Comparison of ENCODE assay signal across 8 mouse cellular contexts in the genomic region with DNA sequence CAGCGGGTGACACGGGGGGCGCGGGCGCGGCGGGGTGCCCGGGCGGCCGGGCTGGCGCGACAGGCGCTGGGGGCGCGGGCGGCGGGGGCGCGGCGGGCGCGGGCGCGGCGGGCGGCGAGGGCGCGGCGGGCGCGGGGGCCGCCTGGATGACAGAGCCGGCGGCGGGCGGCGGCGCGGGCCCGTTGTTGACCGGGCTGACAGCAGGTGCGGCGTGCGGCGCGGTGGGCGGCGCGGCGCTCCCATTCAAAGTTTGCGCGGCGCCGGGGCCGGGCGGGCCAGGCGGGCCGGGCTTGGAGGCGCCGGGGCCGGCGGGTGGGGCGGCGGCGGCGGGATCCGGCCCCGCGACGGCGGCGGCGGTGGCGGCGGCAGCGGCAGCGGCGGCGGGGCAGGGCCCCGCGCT. TPM values are rescaled to one million over a fixed set of nuclear protein-coding genes. Genes with fewer than 3 reads are reported as not detected.
A peak's percentile ranks its signal among the peaks of the same experiment; 100 is the strongest.
DNase-seq lines count a peak whose midpoint lies in the region; ATAC-seq and TF ChIP-seq lines count a peak whose summit lies in the region.

No protein-coding gene starts in this region.

- DNase-seq in heart, embryonic 10.5 days (ENCODE audit: low spot score): no peak
- no peak for DNase-seq in heart, adult 8-10 months (ENCODE audit: low spot score)
- DNase-seq in CH12.LX (ENCODE audit: extremely low read depth): no peak
- DNase-seq in cerebellum, adult 9-11 months: peak; percentile 54
- peak; percentile 29 for DNase-seq in lung, postnatal 10 days
- DNase-seq in thymus, postnatal 4 days: peak; percentile 65
- no peak for DNase-seq in left cerebral cortex, adult 8-10 months (ENCODE audit: low spot score in 2 of 2)

- no peak for TF ChIP-seq CTCF in CH12.LX (conservative IDR thresholded peaks at IDR 0.05 in 1 of 2, IDR thresholded peaks at IDR 0.05 in 1 of 2; ENCODE audit: low read depth in 2 of 2, low read length in 2 of 2)

- 30% methylated on average over 82 of the region's 82 CpGs for WGBS in heart, embryonic 10.5 days
- WGBS in hindbrain, embryonic 16.5 days: 0% methylated on average over 4 of the region's 82 CpGs

- H3K4me1 ChIP-seq in heart, embryonic 10.5 days: peaks cover 57% of the 10 kb centered on the region
- peaks cover 14 to 40% of the 10 kb centered on the region in 2 experiments for H3K4me1 ChIP-seq in CH12.LX (ENCODE audit: control insufficient read depth in 1 of 2, insufficient read depth in 2 of 2)
- H3K4me1 ChIP-seq in hindbrain, embryonic 16.5 days (ENCODE audit: control insufficient read depth, insufficient read depth, low read depth, low read length): peaks cover 37% of the 10 kb centered on the region

- H3K36me3 ChIP-seq in heart, embryonic 10.5 days: no peaks in the 10 kb centered on the region
- H3K36me3 ChIP-seq in CH12.LX (replicated peaks in 1 of 2; ENCODE audit: control insufficient read depth in 1 of 2, insufficient read depth in 1 of 2, low read length in 1 of 2): peaks cover 0 to 11% of the 10 kb centered on the region in 2 experiments
- H3K36me3 ChIP-seq in hindbrain, embryonic 16.5 days (ENCODE audit: control insufficient read depth, insufficient read depth, low read length): no peaks in the 10 kb centered on the region

- H3K9ac ChIP-seq in CH12.LX (ENCODE audit: insufficient read depth, low read depth): peak overlapping the region; percentile 95
- peak overlapping the region; percentile 90 for H3K9ac ChIP-seq in hindbrain, embryonic 16.5 days (ENCODE audit: low read depth, low read length)

- peaks cover 15% of the 10 kb centered on the region for H3K79me2 ChIP-seq in CH12.LX (replicated peaks; ENCODE audit: control insufficient read depth, extremely low read depth, insufficient read depth, poor library complexity, severe bottlenecking)

- H3K27ac ChIP-seq in heart, embryonic 10.5 days: peak overlapping the region; percentile 97
- H3K27ac ChIP-seq in CH12.LX (ENCODE audit: insufficient read depth, low read depth): no peak overlapping the region
- peak overlapping the region; percentile 97 for H3K27ac ChIP-seq in hindbrain, embryonic 16.5 days (ENCODE audit: low read depth, low read length)

- no peak for TF ChIP-seq RAD21 in CH12.LX (IDR thresholded peaks at IDR 0.05; ENCODE audit: low read depth, low read length)

- TF ChIP-seq EP300 in CH12.LX (IDR thresholded peaks at IDR 0.05; ENCODE audit: low read length): no peak

- TF ChIP-seq POLR2A in CH12.LX (IDR thresholded peaks at IDR 0.05; ENCODE audit: low read depth, low read length): no peak

- ATAC-seq in hindbrain, embryonic 16.5 days: no peak

- H3K9me3 ChIP-seq in heart, embryonic 10.5 days: no peaks in the 10 kb centered on the region
- H3K9me3 ChIP-seq in CH12.LX (replicated peaks; ENCODE audit: low read length): no peaks in the 10 kb centered on the region
- no peaks in the 10 kb centered on the region for H3K9me3 ChIP-seq in hindbrain, embryonic 16.5 days (ENCODE audit: control insufficient read depth, low read length)

- H3K4me2 ChIP-seq in CH12.LX (ENCODE audit: insufficient read depth, low read depth, poor library complexity, severe bottlenecking): peak overlapping the region; percentile 58
- H3K4me2 ChIP-seq in hindbrain, embryonic 16.5 days (ENCODE audit: low read length): peak overlapping the region; percentile 100; the same call in 1 of the 2 replicates

- H3K27me3 ChIP-seq in heart, embryonic 10.5 days (ENCODE audit: insufficient read depth, poor library complexity, severe bottlenecking): no peaks in the 10 kb centered on the region
- H3K27me3 ChIP-seq in CH12.LX (replicated peaks): no peaks in the 10 kb centered on the region
- H3K27me3 ChIP-seq in hindbrain, embryonic 16.5 days (replicated peaks; ENCODE audit: control insufficient read depth, insufficient read depth, low read length): no peaks in the 10 kb centered on the region

- dilution Hi-C loops in CH12.LX (cut with MboI; ENCODE audit: extremely low pct_ligation_motif_present, extremely low pct_unique_long_range_greater_than_20kb, low sequenced_read_pairs): no loop called here

- in situ Hi-C loops in CH12.LX (cut with MboI; ENCODE audit: low pct_ligation_motif_present, low pct_unique_long_range_greater_than_20kb, low sequenced_read_pairs): no loop called here

- H3K4me3 ChIP-seq in heart, embryonic 10.5 days: peak overlapping the region; percentile 88
- peak overlapping the region in 2 of 3 experiments; percentile 85 to 90 for H3K4me3 ChIP-seq in CH12.LX (replicated peaks in 1 of 3; ENCODE audit: low read depth in 2 of 3, low read length in 2 of 3, poor library complexity in 1 of 3)
- H3K4me3 ChIP-seq in hindbrain, embryonic 16.5 days (ENCODE audit: low read length): peak overlapping the region; percentile 78

TF ChIP-seq in CH12.LX, 34 proteins besides CTCF, POLR2A, EP300 and RAD21:
- no peak for TF ChIP-seq RCOR1 (conservative IDR thresholded peaks at IDR 0.05; ENCODE audit: low read depth, low read length)
- TF ChIP-seq PAX5 (IDR thresholded peaks at IDR 0.05; ENCODE audit: low read length): no peak
- TF ChIP-seq ZMIZ1 (IDR thresholded peaks at IDR 0.05; ENCODE audit: low read depth, low read length): no peak
TF ChIP-seq in CH12.LX: peak in this region for 0.

RNA-seq across cellular contexts. Expression of a gene that starts 0.6 kb away (rescaled TPM):
- polyA plus RNA-seq in heart, embryonic 10.5 days (2016; fragmentation: Nextera tagmentation; extraction: Ambion mirVana): 2.2 and 3.2 TPM in 2 replicates
- 10 to 100 TPM; 13.0 to 21.5 (median 16.1) TPM for total RNA-seq in heart, adult 8-10 months (2022)
- total RNA-seq in CH12.LX (2012; rRNA removed) (5.0 and 5.5 TPM in 2 replicates), CH12.LX (2014; rRNA removed) (3.0 and 3.5 TPM in 2 replicates)
- 14.5 and 19.0 TPM in 2 replicates for polyA plus RNA-seq in CH12.LX (2012; ENCODE audit: insufficient read length, low read depth)
- 2.8 and 3.0 TPM in 2 replicates for polyA plus RNA-seq in hindbrain, embryonic 16.5 days (2015; fragmentation: Nextera tagmentation; extraction: Ambion mirVana)
- 10 to 100 TPM; 21.2 to 28.4 (median 24.7) TPM for total RNA-seq in left cerebral cortex, adult 8-10 months (2022)

RNA-seq across cellular contexts. Expression of a gene that starts 48.9 kb away (rescaled TPM):
- 4.0 and 4.9 TPM in 2 replicates for polyA plus RNA-seq in heart, embryonic 10.5 days (2016; fragmentation: Nextera tagmentation; extraction: Ambion mirVana)
- total RNA-seq in heart, adult 8-10 months (2022): 10 to 100 TPM; 63.9 to 69.4 (median 67.0) TPM
- total RNA-seq in CH12.LX (2012; rRNA removed) (16.5 and 16.9 TPM in 2 replicates), CH12.LX (2014; rRNA removed) (12.2 and 12.6 TPM in 2 replicates)
- 15.3 and 15.6 TPM in 2 replicates for polyA plus RNA-seq in CH12.LX (2012; ENCODE audit: insufficient read length, low read depth)
- 9.3 and 17.8 TPM in 2 replicates for polyA plus RNA-seq in hindbrain, embryonic 16.5 days (2015; fragmentation: Nextera tagmentation; extraction: Ambion mirVana)
- total RNA-seq in left cerebral cortex, adult 8-10 months (2022): 100 to 1,000 TPM in 3 of 4 experiments, 10 to 100 TPM in 1; 99.1 to 113 (median 109) TPM

Comparison
In these comparisons a context has a peak if more than half of its experiments do, and no peak if none do; other contexts are left out.
1. DNase-seq: peak in cerebellum, adult 9-11 months (single experiment), lung, postnatal 10 days (single experiment) and thymus, postnatal 4 days (single experiment); none in heart, embryonic 10.5 days (single experiment), heart, adult 8-10 months (single experiment), CH12.LX (single experiment) and left cerebral cortex, adult 8-10 months (0 of 2).
2. Peak in every context shown above with its lines, with median percentiles within 50 percentile points of each other: H3K4me3 ChIP-seq.